Mouse (Mus musculus): Measurements from ENCODE around the gene Sox5. TPM values are rescaled to one million over a fixed set of nuclear protein-coding genes. Genes with fewer than 3 reads are reported as not detected.
A peak's percentile ranks its signal among the peaks of the same experiment; 100 is the strongest.

Gene Sox5
- total RNA-seq, 2 experiments from 2014 or later, result 0.89 to 0.99 TPM

- no peak overlapping the region for H3K4me3 ChIP-seq
- intact Hi-C loops (cut with DNase I), result no loop called here
- H3K27ac ChIP-seq, result no peak overlapping the region
- no peak for DNase-seq
- TF ChIP-seq CTCF (IDR thresholded peaks at IDR 0.05), result no peak
Measured at GRCm38 (mm10) chr6:144265004-144265403, 516.8 kb downstream of the Sox5 start.

GRCm38 (mm10) chr6:144264320-144264915 lies 517.4 kb downstream of the Sox5 start:
- no peak overlapping the region for H3K27ac ChIP-seq
- no peak for TF ChIP-seq CTCF (IDR thresholded peaks at IDR 0.05)

GRCm38 (mm10) chr6:144256500-144256899 lies 525.3 kb downstream of the Sox5 start:
- TF ChIP-seq CTCF (IDR thresholded peaks at IDR 0.05), result no peak
- DNase-seq, result peak; percentile 37
- H3K4me3 ChIP-seq, result no peak overlapping the region
- H3K27ac ChIP-seq, result no peak overlapping the region
- intact Hi-C loops (cut with DNase I), result no loop called here

More at GRCm38 (mm10) chr6:144264320-144264915, 517.4 kb downstream of the Sox5 start:
- H3K4me3 ChIP-seq, result no peak overlapping the region
- DNase-seq, result no peak
- intact Hi-C loops (cut with DNase I), result loop anchor here (5.0 kb wide), 1 partner anchor 287 kb away; no protein-coding TSS in a partner anchor

GRCm38 (mm10) chr6:144252191-144252718 lies 529.5 kb downstream of the Sox5 start:
- intact Hi-C loops (cut with DNase I), result no loop called here

GRCm38 (mm10) chr6:144251222-144252170 lies 530.3 kb downstream of the Sox5 start:
- no peak for DNase-seq
- no peak for TF ChIP-seq CTCF (IDR thresholded peaks at IDR 0.05)
- no peak overlapping the region for H3K27ac ChIP-seq
- intact Hi-C loops (cut with DNase I), result no loop called here
- no peak overlapping the region for H3K4me3 ChIP-seq

More at GRCm38 (mm10) chr6:144252191-144252718, 529.5 kb downstream of the Sox5 start:
- DNase-seq, result no peak
- no peak overlapping the region for H3K27ac ChIP-seq
- no peak overlapping the region for H3K4me3 ChIP-seq
- TF ChIP-seq CTCF (IDR thresholded peaks at IDR 0.05), result no peak

GRCm38 (mm10) chr6:144250625-144251181 lies 531.1 kb downstream of the Sox5 start:
- intact Hi-C loops (cut with DNase I), result no loop called here
- Histone ChIP-seq H3K4me3 (no peak overlapping the region), H3K27ac (no peak overlapping the region)
- DNase-seq, result no peak
- TF ChIP-seq CTCF (IDR thresholded peaks at IDR 0.05), result no peak

GRCm38 (mm10) chr6:144236581-144236980 lies 545.2 kb downstream of the Sox5 start:
- intact Hi-C loops (cut with DNase I), result no loop called here
- no peak overlapping the region for H3K27ac ChIP-seq
- TF ChIP-seq CTCF (IDR thresholded peaks at IDR 0.05), result no peak
- H3K4me3 ChIP-seq, result no peak overlapping the region
- no peak for DNase-seq

- Histone ChIP-seq H3K27ac (no peak overlapping the region), H3K4me3 (no peak overlapping the region)
- no peak for DNase-seq
- intact Hi-C loops (cut with DNase I), result no loop called here
- TF ChIP-seq CTCF (IDR thresholded peaks at IDR 0.05), result no peak
Measured at GRCm38 (mm10) chr6:144203970-144204369, 577.8 kb downstream of the Sox5 start.

GRCm38 (mm10) chr6:144203013-144203412 lies 578.8 kb downstream of the Sox5 start:
- no peak for TF ChIP-seq CTCF (IDR thresholded peaks at IDR 0.05)
- no peak overlapping the region for H3K27ac ChIP-seq
- intact Hi-C loops (cut with DNase I), result no loop called here
- no peak overlapping the region for H3K4me3 ChIP-seq
- no peak for DNase-seq

- intact Hi-C loops (cut with DNase I), result no loop called here
Measured at GRCm38 (mm10) chr6:144201402-144202040, 580.3 kb downstream of the Sox5 start.

GRCm38 (mm10) chr6:144197209-144198119 lies 584.3 kb downstream of the Sox5 start:
- Histone ChIP-seq H3K27ac (no peak overlapping the region), H3K4me3 (no peak overlapping the region)
- no peak for TF ChIP-seq CTCF (IDR thresholded peaks at IDR 0.05)
- DNase-seq, result no peak
- intact Hi-C loops (cut with DNase I), result no loop called here

More at GRCm38 (mm10) chr6:144201402-144202040, 580.3 kb downstream of the Sox5 start:
- Histone ChIP-seq H3K27ac (no peak overlapping the region), H3K4me3 (no peak overlapping the region)
- no peak for TF ChIP-seq CTCF (IDR thresholded peaks at IDR 0.05)
- DNase-seq, result no peak
